Mouse (Mus musculus): ENCODE measurements around the gene Nol12. TPM values are rescaled to one million over a fixed set of nuclear protein-coding genes. Genes with fewer than 3 reads are reported as not detected.

Gene Nol12
- polyA plus RNA-seq, 1 experiment: 24.3 TPM

GRCm38 (mm10) chr15:78992235-78992634 is 57.5 kb downstream of the Nol12 start:
- TF ChIP-seq GATA1 (IDR thresholded peaks at IDR 0.05; ENCODE audit: low read length): no peak

DNA sequence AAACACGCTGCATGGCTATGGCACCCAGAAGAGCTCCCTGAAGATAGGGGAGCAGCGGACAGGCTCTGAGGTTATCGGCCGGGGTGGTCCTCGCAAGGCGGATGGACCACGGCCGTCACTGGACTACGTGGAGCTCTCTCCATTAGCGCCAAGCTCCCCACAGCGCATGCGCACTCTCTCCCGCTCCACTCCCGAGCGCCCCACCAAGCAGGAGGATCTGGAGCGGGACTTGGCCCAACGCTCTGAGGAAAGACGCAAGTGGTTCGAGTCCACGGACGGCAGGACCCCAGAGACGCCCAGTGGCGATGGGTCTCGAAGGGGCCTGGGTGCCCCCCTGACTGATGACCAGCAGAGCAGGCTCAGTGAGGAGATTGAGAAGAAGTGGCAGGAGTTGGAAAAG is 58.2 kb downstream of the Nol12 start:
- no peak for TF ChIP-seq GATA1 (IDR thresholded peaks at IDR 0.05; ENCODE audit: low read length)

Other genes starting within 250 kb of the Nol12 start
- not detected in 2 replicates for gene Elfn2, start 216.2 kb upstream of the Nol12 start, polyA plus RNA-seq (2012)
- not detected in 2 replicates for gene Mfng, start 161.5 kb upstream of the Nol12 start, polyA plus RNA-seq (2012)
- not detected in 2 replicates for gene Card10, start 131.9 kb upstream of the Nol12 start, polyA plus RNA-seq (2012)
- not detected in 2 replicates for gene Cdc42ep1, start 92.3 kb upstream of the Nol12 start, polyA plus RNA-seq (2012)
- gene Lgals2, start 79.4 kb upstream of the Nol12 start, polyA plus RNA-seq (2012): not detected in 2 replicates
- 154 and 180 TPM in 2 replicates for gene Gga1, start 57.7 kb upstream of the Nol12 start, polyA plus RNA-seq (2012)
- gene Gm49510, start 35.3 kb upstream of the Nol12 start, polyA plus RNA-seq (2012): 3.7 and 4.4 TPM in 2 replicates
- gene Sh3bp1, start 35.2 kb upstream of the Nol12 start, polyA plus RNA-seq (2012): 958 and 1,179 TPM in 2 replicates
- gene Pdxp, start 21.0 kb upstream of the Nol12 start, polyA plus RNA-seq (2012): 35.3 and 39.3 TPM in 2 replicates
- gene Lgals1, start 8.2 kb upstream of the Nol12 start, polyA plus RNA-seq (2012): 423 and 1,303 TPM in 2 replicates
- 47.1 and 59.9 TPM in 2 replicates for gene Triobp, start 12.8 kb downstream of the Nol12 start, polyA plus RNA-seq (2012)
- gene H1f0, start 93.5 kb downstream of the Nol12 start, polyA plus RNA-seq (2012): not detected in 2 replicates
- gene Galr3, start 107.0 kb downstream of the Nol12 start, polyA plus RNA-seq (2012): not detected in 2 replicates
- gene Ankrd54, start 128.0 kb downstream of the Nol12 start, polyA plus RNA-seq (2012): 37.5 and 64.4 TPM in 2 replicates
- 14.6 and 36.2 TPM in 2 replicates for gene Eif3l, start 140.2 kb downstream of the Nol12 start, polyA plus RNA-seq (2012)
- gene Micall1, start 174.0 kb downstream of the Nol12 start, polyA plus RNA-seq (2012): 25.5 and 25.7 TPM in 2 replicates
- 327 and 357 TPM in 2 replicates for gene Polr2f, start 206.1 kb downstream of the Nol12 start, polyA plus RNA-seq (2012)
- 0.24 TPM in 1 of 2 replicates, not detected in the other for gene 1700088E04Rik, start 206.3 kb downstream of the Nol12 start, polyA plus RNA-seq (2012)
- not detected in 2 replicates for gene Sox10, start 230.3 kb downstream of the Nol12 start, polyA plus RNA-seq (2012)